Mouse (Mus musculus) cerebellum, adult 11 months (tissue): ENCODE measurements around the gene Rho.

Source experiments
- DNase-seq: peaks from one replicate; pipeline ENCODE4 v3.0.0; 2022

Gene Rho

GRCm38 (mm10) chr6:115956922-115957601 lies 25.5 kb downstream of the Rho start:
- DNase-seq = peak; percentile 84

- no peak for DNase-seq
These were observed 26.1 kb downstream of the Rho start for GRCm38 (mm10) chr6:115957681-115958080.

GRCm38 (mm10) chr6:115958445-115958844 lies 26.9 kb downstream of the Rho start:
- DNase-seq = no peak

- peak; percentile 59 for DNase-seq
These were observed 27.7 kb downstream of the Rho start for GRCm38 (mm10) chr6:115959151-115959691.

GRCm38 (mm10) chr6:115960322-115960721 lies 28.8 kb downstream of the Rho start:
- no peak for DNase-seq

GRCm38 (mm10) chr6:115961743-115962142 lies 30.2 kb downstream of the Rho start:
- DNase-seq = peak; percentile 13

GRCm38 (mm10) chr6:115962439-115963085 lies 31.0 kb downstream of the Rho start:
- peak; percentile 25 for DNase-seq

GRCm38 (mm10) chr6:115963656-115964055 lies 32.1 kb downstream of the Rho start:
- peak; percentile 7 for DNase-seq

- peak; percentile 30 for DNase-seq
These were observed 34.8 kb downstream of the Rho start for GRCm38 (mm10) chr6:115966227-115966966.

GRCm38 (mm10) chr6:115967291-115967880 lies 35.8 kb downstream of the Rho start:
- peak; percentile 53 for DNase-seq

GRCm38 (mm10) chr6:115968086-115968485 lies 36.5 kb downstream of the Rho start:
- peak; percentile 80 for DNase-seq

- peak; percentile 44 for DNase-seq
These were observed 37.2 kb downstream of the Rho start for GRCm38 (mm10) chr6:115968700-115969099.

GRCm38 (mm10) chr6:115969103-115969502 lies 37.6 kb downstream of the Rho start:
- DNase-seq = peak; percentile 49

- DNase-seq = no peak
These were observed 38.4 kb downstream of the Rho start for GRCm38 (mm10) chr6:115969952-115970351.

- DNase-seq = no peak
These were observed 39.9 kb downstream of the Rho start for GRCm38 (mm10) chr6:115971273-115972060.

GRCm38 (mm10) chr6:115972083-115972764 lies 40.7 kb downstream of the Rho start:
- DNase-seq = no peak

GRCm38 (mm10) chr6:115973139-115973875 lies 41.8 kb downstream of the Rho start:
- no peak for DNase-seq

- no peak for DNase-seq
These were observed 42.5 kb downstream of the Rho start for GRCm38 (mm10) chr6:115973881-115974662.

GRCm38 (mm10) chr6:115975606-115976005 lies 44.1 kb downstream of the Rho start:
- DNase-seq = no peak

GRCm38 (mm10) chr6:115977810-115978209 lies 46.3 kb downstream of the Rho start:
- no peak for DNase-seq
